Mouse (Mus musculus) heart, adult 9 months (tissue): ENCODE data around the gene Ccdc47.
"Not testable (repeated sequence)": the region's sequence is repeated elsewhere in the genome, so short reads cannot be mapped to it uniquely, and the experiment has no call there.

ENCODE experiments used
- DNase-seq, 2 experiments: peaks; one replicate each; pipeline ENCODE4 v3.0.0; 2022; ENCODE audit warnings: low spot score in 2 of 2

Ccdc47 gene

GRCm38 (mm10) chr11:106215927-106216729 is at the start of gene Ccdc47:
Gene Ccdc47 (minus strand): TSS chr11:106216344.
- peak; percentile 97 to 98 for DNase-seq

GRCm38 (mm10) chr11:106265570-106265969 is 49.4 kb upstream of the Ccdc47 start:
- DNase-seq, result no peak

GRCm38 (mm10) chr11:106264988-106265387 is 48.8 kb upstream of the Ccdc47 start:
- DNase-seq, result no peak

- no peak for DNase-seq
These were observed 47.8 kb upstream of the Ccdc47 start for GRCm38 (mm10) chr11:106263963-106264362.

GRCm38 (mm10) chr11:106260826-106261450 is 44.8 kb upstream of the Ccdc47 start:
- no peak for DNase-seq

GRCm38 (mm10) chr11:106256775-106257174 is 40.6 kb upstream of the Ccdc47 start:
- DNase-seq, result no peak

GRCm38 (mm10) chr11:106255685-106256451 is 39.7 kb upstream of the Ccdc47 start, which contains the start of the genes Ftsj3 and Psmc5:
Gene Ftsj3 (minus strand): TSS chr11:106256079.
Gene Psmc5 (plus strand): TSS chr11:106256154.
- peak; percentile 95 to 99 for DNase-seq

- no peak for DNase-seq
These were observed 39.0 kb upstream of the Ccdc47 start for GRCm38 (mm10) chr11:106255174-106255573.

- DNase-seq, result no peak
These were observed 38.6 kb upstream of the Ccdc47 start for GRCm38 (mm10) chr11:106254767-106255166.

GRCm38 (mm10) chr11:106249326-106249725 is 33.2 kb upstream of the Ccdc47 start:
- no peak for DNase-seq

- no peak for DNase-seq
These were observed 30.7 kb upstream of the Ccdc47 start for GRCm38 (mm10) chr11:106246834-106247233.

GRCm38 (mm10) chr11:106233978-106234377 is 17.8 kb upstream of the Ccdc47 start:
- not testable (repeated sequence) for DNase-seq

- DNase-seq, result no peak
These were observed 4.5 kb upstream of the Ccdc47 start for GRCm38 (mm10) chr11:106220603-106221002.

- DNase-seq, result peak; percentile 89 to 90
These were observed 766 bp upstream of the Ccdc47 start, which contains the start of gene Ddx42 for GRCm38 (mm10) chr11:106216730-106217490. Gene Ddx42 (plus strand): TSS chr11:106216926.

- no peak for DNase-seq
These were observed 689 bp downstream of the Ccdc47 start for GRCm38 (mm10) chr11:106215450-106215859.

GRCm38 (mm10) chr11:106214856-106215255 is 1.3 kb downstream of the Ccdc47 start:
- no peak for DNase-seq

- DNase-seq, result peak in 1 of 2 experiments; percentile 30
These were observed 3.4 kb downstream of the Ccdc47 start for GRCm38 (mm10) chr11:106212771-106213170.

- DNase-seq, result no peak
These were observed 14.1 kb downstream of the Ccdc47 start, which contains the start of gene Strada for GRCm38 (mm10) chr11:106202123-106202465. Gene Strada (minus strand): TSS chr11:106202168.

GRCm38 (mm10) chr11:106201337-106202122 is 14.6 kb downstream of the Ccdc47 start:
- no peak for DNase-seq

GRCm38 (mm10) chr11:106200756-106201155 is 15.4 kb downstream of the Ccdc47 start:
- no peak for DNase-seq
